ENCODE assay signal across 7 mouse cellular contexts in genomic region chr6:40470916-40471719, GRCm38 (mm10). TPM values are rescaled to one million over a fixed set of nuclear protein-coding genes. Genes with fewer than 3 reads are reported as not detected.
DNase-seq lines count a peak whose midpoint lies in the region; ATAC-seq lines count a peak whose summit lies in the region.

TSS of gene Ssbp1 (plus strand) at chr6:40471352.

- H3K4me2 ChIP-seq in intestine, embryonic 16.5 days (ENCODE audit: low read depth, low read length): peak within 1 kb of the TSS; percentile 77
- H3K4me2 ChIP-seq in midbrain, embryonic 11.5 days: peak within 1 kb of the TSS; percentile 46

- H3K27me3 ChIP-seq in intestine, embryonic 16.5 days (replicated peaks; ENCODE audit: control insufficient read depth, insufficient read depth, low read length): no peaks in the 10 kb centered on the region
- H3K27me3 ChIP-seq in midbrain, embryonic 11.5 days (ENCODE audit: control insufficient read depth, insufficient read depth, low read length): no peaks in the 10 kb centered on the region

- H3K27ac ChIP-seq in intestine, embryonic 16.5 days (ENCODE audit: low read length): peak within 1 kb of the TSS; percentile 96
- peak within 1 kb of the TSS; percentile 90 for H3K27ac ChIP-seq in midbrain, embryonic 11.5 days (ENCODE audit: low read depth, low read length)

- peak within 1 kb of the TSS; percentile 89 for H3K9ac ChIP-seq in intestine, embryonic 16.5 days (ENCODE audit: low read depth, low read length)
- peak within 1 kb of the TSS; percentile 96 for H3K9ac ChIP-seq in midbrain, embryonic 11.5 days (ENCODE audit: low read length)

- H3K4me3 ChIP-seq in intestine, embryonic 16.5 days (ENCODE audit: low read length): peak within 1 kb of the TSS; percentile 74
- H3K4me3 ChIP-seq in midbrain, embryonic 11.5 days (ENCODE audit: low read depth, low read length): peak within 1 kb of the TSS; percentile 80

- intact Hi-C loops in left cerebral cortex, postnatal 36 days (cut with DNase I): loop anchor here (2.0 kb wide), 1 partner anchor 34 kb away; the partner anchor contains the start of gene E330009J07Rik

- peak; percentile 88 for DNase-seq in adrenal gland, adult 8-10 months
- DNase-seq in embryo, embryonic 9.5 days (ENCODE audit: extremely low spot score): peak; percentile 95
- peak; percentile 84 to 92 for DNase-seq in gastrocnemius, postnatal 4 days (ENCODE audit: low spot score in 2 of 2)
- DNase-seq in left cerebral cortex, postnatal 36 days (ENCODE audit: low spot score in 2 of 2): peak; percentile 90
- DNase-seq in midbrain, embryonic 11.5 days (ENCODE audit: low spot score, missing footprints): peak; percentile 99
- peak; percentile 94 for DNase-seq in skeletal muscle tissue, adult 2 months (ENCODE audit: low read depth, low spot score)

- H3K36me3 ChIP-seq in intestine, embryonic 16.5 days (ENCODE audit: control insufficient read depth, insufficient read depth, low read length): peaks cover 12% of the 10 kb centered on the region
- H3K36me3 ChIP-seq in midbrain, embryonic 11.5 days (ENCODE audit: control insufficient read depth, insufficient read depth, low read length): peaks cover 6% of the 10 kb centered on the region

- no peaks in the 10 kb centered on the region for H3K9me3 ChIP-seq in intestine, embryonic 16.5 days (ENCODE audit: control insufficient read depth, low read length)
- no peaks in the 10 kb centered on the region for H3K9me3 ChIP-seq in midbrain, embryonic 11.5 days (ENCODE audit: control insufficient read depth, low read length)

- under 1% methylated on average over 54 of the region's 54 CpGs for WGBS in intestine, embryonic 16.5 days
- under 1% methylated on average over 54 of the region's 54 CpGs for WGBS in midbrain, embryonic 11.5 days

- ATAC-seq in intestine, embryonic 16.5 days: peak; percentile 98
- ATAC-seq in midbrain, embryonic 11.5 days (ENCODE audit: low FRiP score): peak; percentile 98

- peaks cover 3% of the 10 kb centered on the region for H3K4me1 ChIP-seq in intestine, embryonic 16.5 days (ENCODE audit: control insufficient read depth, insufficient read depth, low read length)
- peaks cover 6% of the 10 kb centered on the region for H3K4me1 ChIP-seq in midbrain, embryonic 11.5 days (ENCODE audit: control insufficient read depth, insufficient read depth, low read length)

RNA-seq across cellular contexts. Expression of gene Ssbp1, which starts in this region (rescaled TPM):
- total RNA-seq in adrenal gland, adult 8-10 months (2022): 10 to 100 TPM; 41.7 to 58.6 (median 52.8) TPM
- total RNA-seq in gastrocnemius, postnatal 4 days (2021): 10 to 100 TPM; 35.7 to 41.4 TPM
- polyA plus RNA-seq in intestine, embryonic 16.5 days (2015; fragmentation: Nextera tagmentation; extraction: Ambion mirVana): 128 and 135 TPM in 2 replicates
- total RNA-seq in left cerebral cortex, postnatal 36 days (2021): 10 to 100 TPM; 25.9 to 36.0 TPM
- polyA plus RNA-seq in midbrain, embryonic 11.5 days (2014; fragmentation: Nextera tagmentation; extraction: Ambion mirVana): 183 and 194 TPM in 2 replicates

Comparison
In these comparisons a context has a peak if more than half of its experiments do, and no peak if none do; other contexts are left out.
1. Peak in every context shown above with its lines: DNase-seq, ATAC-seq, H3K4me3 ChIP-seq and H3K27ac ChIP-seq.